Mouse (Mus musculus): ENCODE results near the gene Ptpra. TPM values are rescaled to one million over a fixed set of nuclear protein-coding genes. Genes with fewer than 3 reads are reported as not detected.

Gene Ptpra
- total RNA-seq, 2 experiments from 2014 or later = 117 to 143 TPM

DNA sequence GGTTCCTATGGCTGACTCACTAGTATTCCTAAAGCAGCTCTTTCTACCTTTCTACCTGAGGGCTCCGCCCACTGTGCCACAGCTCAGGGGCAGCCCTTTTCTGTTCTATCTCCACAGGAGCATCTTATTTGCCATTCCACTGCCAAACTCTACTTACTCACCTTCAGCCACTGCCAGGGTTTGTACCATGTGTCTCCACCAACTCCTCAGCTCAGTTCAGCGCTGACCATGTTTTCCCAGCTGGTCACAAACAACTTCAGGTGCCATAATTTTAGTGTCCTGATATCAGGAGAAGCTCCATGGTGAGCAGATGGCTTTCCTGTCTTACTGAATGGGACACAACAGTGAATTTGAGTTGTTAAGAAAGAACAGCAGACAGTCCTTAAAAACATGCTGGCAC is 107.4 kb downstream of the Ptpra start:
- DNase-seq = no peak

DNA sequence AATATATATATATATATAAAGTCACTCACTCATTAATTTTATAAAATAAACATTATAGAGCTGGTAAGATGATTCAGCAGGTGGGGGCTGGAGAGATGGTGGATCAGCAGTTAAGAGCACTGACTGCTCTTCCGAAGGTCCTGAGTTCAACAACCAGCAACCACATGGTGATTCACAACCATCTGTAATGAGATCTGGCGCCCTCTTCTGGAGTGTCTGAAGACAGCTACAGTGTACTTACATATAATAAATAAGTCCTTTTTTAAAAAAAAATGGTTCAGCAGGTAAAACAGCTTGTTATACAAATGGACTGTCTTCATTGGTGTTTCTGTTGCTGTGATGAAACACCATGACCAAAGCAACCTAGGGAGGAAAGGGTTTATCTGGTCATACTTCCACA is 107.9 kb downstream of the Ptpra start:
- no peak for DNase-seq

DNA sequence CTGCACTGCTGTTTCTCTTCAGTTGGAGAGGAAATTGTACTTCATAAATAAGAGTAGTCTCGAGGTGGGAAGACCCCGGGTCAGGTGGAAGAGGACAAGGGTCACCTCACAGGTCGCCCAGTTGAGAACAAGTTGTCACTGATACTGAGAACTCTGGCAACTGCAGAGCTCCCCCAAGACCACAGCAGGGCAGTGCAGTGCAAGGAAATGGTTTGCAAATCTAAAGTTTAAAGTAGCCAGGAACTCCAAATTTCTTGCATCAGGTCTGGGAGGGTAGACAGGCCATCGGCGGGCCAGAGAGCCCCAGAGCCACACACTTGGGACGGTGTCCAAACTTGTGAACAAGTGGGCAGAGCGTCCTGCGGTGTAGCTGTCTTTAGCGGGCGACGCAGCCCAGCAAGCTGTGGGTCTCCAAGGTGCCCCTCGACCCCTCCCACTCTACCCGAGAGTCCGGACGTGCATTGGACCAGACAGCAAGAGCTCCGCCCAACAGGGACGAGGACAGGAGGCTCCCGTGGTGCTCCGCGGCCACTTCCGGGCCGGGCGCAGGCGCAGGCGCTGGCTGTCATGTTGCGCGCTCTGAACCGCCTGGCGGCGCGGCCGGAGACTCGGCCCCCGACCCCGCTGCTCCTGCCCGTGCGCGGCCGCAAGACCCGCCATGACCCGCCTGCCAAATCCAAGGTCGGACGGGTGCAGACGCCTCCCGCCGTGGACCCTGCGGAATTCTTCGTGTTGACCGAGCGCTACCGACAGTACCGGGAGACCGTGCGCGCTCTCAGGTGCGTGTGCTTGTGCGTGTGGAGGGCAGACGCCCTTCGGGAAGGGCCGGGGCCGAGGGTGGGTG is 113.4 kb downstream of the Ptpra start, which contains the start of gene Mrps26:
Gene Mrps26, plus strand, starts transcription at position 531 of the 844 bp plus-strand sequence.
- peak; percentile 95 to 97 for DNase-seq

DNA sequence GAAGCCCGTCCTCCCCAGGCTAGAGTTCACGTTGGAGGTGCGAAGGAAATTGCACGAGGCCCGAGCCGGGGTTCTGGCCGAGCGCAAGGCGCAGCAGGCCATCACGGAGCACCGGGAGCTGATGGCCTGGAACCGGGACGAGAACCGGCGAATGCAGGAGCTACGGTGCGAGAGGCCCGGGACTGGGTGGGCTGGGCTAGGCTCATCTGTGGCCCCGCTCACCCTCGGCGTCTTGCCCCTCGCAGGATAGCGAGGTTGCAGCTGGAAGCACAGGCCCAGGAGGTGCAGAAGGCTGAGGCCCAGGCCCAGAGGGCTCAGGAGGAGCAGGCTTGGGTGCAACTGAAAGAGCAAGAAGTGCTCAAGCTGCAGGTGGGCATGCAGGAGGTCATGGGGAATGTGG is 114.0 kb downstream of the Ptpra start:
- no peak for DNase-seq

DNA sequence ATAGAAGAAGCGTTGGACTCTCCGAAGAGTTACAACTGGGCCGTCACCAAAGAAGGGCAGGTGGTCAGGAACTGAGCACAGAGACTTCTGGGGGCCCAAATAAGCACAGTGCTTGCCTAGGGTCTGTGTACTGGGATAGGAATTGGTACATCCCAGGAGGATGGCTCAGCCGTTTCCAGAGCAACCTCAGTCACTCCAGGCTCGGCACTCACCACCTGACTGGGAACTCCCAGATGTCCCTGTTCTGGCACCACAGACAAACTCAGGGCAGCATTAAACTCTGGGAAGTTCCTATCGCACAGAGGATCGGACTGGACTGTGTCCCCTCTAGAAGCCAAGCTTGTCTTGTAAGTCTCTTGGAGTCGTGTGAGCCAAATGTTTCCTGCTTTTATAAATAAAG is 114.9 kb downstream of the Ptpra start:
- no peak for DNase-seq

DNA sequence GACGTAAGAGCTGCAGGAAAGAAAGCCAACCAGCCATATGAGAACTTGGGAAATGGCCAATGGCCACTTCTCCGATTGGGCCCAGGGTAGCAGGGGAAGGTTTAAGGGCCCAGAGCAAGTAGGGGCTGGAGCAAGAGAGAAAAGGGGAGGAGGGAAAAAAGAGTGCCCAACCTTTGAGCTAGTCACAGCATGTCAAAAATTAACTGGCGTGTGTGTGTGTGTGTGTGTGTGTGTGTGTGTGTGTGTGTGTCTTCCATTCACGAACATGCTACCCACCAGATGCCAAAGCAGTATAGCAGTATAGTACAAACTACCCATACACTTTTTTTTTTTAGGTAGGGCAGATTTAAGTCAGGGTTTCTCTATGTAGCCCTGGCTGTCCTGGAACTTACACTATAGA is 118.8 kb downstream of the Ptpra start:
- DNase-seq = no peak

DNA sequence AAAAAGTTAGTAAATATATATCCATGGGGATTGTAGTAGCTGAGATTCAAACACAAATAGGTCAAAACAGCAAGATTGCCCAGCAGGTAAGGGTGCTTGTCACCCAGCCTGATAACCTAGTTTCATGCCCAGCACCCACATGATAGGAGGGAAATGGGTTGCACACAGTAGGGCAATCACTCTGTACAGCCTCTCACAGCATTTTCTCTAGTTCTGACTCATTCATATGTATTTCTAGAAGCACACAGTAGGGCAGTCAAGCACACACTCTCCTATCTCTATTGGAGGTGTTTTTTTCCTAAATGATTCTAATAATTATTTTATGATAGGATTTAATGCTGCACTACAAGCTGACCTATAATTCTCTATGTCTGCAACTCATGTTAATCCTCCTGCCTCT is 119.8 kb downstream of the Ptpra start:
- DNase-seq = no peak

DNA sequence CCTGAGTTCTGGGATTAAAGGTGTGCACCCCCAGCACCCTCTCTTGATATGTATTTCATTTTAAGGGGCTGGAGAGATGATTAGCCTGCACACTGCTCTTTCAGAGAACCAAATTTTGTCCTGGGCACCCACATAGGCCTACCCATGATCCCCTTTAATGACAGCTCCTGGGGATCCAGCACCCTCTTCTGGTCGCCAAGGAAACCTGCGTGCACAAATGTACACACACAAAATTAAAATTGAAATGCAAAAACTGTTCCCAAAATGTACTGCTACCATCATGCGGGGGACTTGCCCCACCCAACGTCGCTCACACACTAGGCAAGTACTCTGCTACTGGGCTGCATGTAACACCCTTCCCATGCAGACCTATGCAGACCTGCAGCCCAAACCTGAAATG is 124.9 kb downstream of the Ptpra start:
- no peak for DNase-seq

DNA sequence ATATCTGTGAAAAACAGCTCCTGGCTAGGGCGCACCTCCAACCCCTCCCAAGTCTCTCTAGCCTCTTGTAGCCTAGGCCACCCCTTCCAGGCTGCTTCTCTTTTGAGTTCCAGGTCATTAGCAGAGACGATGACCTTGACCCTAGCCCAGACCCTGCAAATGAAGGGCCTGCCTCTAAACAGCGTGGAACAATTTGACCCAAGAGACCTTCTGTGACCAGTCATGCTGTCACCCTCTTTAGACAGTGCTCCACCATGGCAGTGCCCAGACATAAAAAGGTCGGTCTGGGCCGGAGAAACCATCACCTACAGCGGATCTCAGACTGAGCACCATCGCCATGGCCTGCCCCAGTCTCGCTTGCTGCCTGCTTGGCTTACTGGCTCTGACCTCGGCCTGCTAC is 125.8 kb downstream of the Ptpra start, which contains the start of gene Oxt:
Gene Oxt, plus strand, starts transcription at position 301 of the 400 bp plus-strand sequence.
- no peak for DNase-seq

DNA sequence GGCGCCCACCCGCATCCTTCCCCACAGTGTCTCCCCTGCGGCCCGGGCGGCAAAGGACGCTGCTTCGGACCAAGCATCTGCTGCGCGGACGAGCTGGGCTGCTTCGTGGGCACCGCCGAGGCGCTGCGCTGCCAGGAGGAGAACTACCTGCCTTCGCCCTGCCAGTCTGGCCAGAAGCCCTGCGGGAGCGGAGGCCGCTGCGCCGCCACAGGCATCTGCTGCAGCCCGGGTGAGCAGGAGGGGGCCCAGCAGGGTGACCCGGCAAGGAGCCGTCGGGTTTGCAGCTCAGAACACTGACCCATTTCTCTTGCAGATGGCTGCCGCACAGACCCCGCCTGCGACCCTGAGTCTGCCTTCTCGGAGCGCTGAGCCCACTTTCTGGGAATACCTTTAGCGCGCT is 126.5 kb downstream of the Ptpra start:
- DNase-seq = peak; percentile 21 to 37

DNA sequence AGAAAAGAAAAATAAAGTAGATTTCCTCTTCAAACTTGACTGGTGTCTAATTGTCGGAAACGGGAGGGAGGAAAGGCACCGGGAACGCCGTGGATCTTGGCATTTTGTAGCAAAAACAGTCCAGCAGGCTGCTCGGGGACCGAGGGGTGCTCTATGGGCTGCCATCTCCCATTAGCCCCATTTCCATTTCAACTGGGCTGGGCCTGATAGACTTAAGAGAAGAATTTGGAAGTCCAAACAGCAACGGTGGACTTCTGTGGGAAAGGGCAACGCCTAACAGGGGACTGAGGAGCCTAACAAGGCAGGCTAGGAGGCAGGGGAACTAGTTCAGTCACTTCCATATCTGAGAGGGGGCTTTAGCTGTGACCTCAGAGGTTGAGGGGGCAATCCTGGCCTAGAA is 126.9 kb downstream of the Ptpra start:
- no peak for DNase-seq

DNA sequence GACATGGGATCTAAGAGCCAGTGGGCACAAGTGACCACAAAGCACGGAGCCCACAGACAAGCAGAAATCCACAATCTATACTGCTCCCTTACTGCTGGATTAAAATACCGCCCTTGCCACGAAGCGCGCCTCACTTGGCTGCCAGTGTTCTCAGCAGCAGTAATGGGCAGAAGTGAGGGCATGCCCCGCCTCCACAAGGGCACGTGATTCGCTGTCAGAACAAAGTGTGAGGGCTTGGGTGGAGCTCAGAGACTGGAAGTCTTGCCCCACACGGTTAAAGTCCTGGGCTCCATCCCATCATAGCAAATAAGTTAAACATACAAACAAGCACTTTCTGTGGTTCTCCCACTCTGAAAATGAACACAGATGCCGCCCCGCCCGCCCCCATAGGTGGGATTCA is 127.6 kb downstream of the Ptpra start:
- peak; percentile 69 to 78 for DNase-seq

DNA sequence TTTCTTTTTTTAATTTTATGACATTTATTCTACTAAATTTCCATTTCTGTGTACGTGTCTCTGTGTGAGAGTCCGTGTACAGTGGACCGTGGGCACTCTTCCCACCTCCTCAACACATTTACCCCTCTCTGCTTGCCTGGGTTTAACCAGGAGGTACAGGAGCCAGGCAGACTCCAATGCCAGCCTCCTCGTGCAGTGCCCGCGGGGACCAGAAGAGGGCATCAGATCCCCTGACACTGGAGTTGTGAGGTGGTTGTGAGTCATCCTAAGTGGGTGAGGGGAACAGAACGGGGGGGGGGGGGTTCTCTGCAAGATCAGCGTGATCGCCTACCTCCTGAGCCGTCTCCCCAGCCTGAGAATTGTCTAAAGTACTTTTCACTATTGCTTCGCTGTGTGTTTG is 128.1 kb downstream of the Ptpra start:
- peak; percentile 84 to 85 for DNase-seq

DNA sequence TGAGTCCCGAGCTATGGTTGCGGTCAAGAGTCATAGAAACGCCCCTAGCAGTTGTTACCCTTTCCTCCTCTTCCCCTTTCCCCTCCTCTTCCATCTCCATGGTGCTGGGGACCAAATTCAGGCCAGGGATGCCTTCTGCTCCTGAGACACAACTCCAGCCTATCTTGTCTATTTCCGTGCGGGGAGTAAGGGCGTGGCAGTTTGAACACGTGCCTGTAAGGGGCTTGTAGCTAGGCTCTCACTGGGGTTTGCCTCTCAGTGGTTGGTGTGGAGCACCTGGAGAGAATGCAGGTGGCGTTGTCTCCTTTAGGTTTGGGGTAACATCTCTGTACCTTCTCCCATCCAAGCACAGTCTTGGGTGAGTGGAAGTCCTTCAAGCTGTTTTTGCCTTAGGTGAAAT is 129.7 kb downstream of the Ptpra start:
- no peak for DNase-seq

DNA sequence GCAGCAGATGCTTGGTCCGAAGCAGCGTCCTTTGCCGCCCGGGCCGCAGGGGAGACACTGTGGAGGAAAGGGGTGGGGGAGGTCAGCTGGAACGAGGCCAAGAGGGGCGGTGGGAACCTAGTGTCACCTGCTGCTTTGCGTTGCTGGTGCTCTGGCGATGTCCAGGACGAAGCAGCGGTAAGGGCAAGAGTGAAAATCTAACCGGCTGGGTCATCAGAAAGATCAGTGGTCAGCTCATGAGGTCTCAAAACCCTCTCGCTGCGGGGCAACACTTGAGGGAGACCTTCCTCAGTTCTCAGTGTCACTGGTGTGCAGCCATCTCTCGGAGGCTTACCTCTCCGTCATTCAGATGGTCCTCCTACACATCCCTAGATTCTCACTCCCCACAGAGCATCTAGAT is 131.1 kb downstream of the Ptpra start:
- DNase-seq = no peak

DNA sequence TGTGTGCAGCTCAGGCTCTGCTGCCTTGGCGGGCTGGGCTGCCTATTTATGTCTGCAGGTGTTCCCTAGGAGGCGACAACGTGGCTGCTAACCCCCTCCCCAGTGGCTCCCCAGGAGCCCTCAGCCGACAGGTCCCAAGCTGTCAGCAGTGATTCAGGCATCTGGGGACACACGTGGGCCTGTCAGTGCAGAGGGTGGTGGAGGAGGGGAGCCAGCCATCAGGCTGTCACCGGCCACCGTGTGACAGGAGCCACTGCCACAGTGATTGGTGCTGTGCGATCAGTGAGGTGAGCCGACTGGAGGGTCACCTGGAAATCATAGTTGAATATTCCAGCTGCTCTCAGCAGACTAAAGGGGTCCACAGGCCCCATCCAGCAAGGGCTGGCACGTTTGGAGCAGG is 132.5 kb downstream of the Ptpra start, which contains the start of gene Avp:
Gene Avp, minus strand, starts transcription at position 3 of the 400 bp plus-strand sequence.
- DNase-seq = no peak

DNA sequence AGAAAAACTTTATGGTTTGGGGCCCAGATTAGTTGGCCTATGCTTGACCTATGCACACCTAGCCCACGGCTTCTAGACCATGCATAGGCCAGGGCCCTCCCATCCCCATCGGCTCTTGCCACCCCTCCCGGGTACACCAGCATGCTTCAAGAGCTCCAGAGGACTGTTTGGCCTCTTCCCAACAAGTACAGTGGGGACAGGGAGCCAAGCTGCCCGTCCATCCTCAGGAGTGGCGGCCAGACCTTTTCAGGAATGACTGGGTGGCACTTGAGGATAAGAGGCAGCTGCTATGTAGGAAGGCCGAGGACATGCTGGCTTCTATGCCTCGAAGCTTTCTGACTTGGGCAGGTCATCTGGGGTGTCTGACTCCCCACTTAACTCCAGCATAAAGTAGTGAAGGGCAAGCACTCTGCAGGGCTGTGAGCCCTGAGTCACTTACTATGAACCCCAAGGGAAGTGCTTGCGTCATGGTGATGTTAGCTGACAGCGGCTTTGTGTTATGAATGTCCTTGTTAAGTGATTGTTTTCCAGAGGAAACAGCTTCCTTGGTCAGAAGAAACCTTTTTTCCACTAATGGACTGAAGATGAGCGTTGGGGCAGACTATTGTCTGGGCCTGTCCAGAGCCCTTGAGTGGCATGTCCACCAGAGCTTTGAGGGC is 134.0 kb downstream of the Ptpra start:
- peak in 1 of 2 experiments; percentile 39 for DNase-seq

DNA sequence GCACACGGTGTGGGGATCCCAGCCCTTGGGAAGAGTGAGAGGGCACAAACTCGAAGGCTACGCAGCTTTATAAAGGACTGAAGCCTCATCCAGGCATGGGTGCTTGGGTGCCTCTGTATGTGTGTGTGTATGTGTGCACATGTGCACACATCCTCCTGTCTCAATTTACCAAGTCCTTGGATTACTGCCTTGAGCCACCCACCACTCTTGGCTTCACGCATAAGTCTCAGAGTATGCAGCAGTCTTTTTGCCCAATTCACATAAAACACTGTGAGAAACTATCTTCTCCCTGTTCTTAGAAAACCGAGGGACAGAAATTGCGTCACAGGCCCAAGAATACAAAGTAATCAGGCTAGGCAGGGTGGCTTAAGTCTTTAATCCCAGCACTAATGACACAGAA is 135.9 kb downstream of the Ptpra start:
- DNase-seq = no peak

DNA sequence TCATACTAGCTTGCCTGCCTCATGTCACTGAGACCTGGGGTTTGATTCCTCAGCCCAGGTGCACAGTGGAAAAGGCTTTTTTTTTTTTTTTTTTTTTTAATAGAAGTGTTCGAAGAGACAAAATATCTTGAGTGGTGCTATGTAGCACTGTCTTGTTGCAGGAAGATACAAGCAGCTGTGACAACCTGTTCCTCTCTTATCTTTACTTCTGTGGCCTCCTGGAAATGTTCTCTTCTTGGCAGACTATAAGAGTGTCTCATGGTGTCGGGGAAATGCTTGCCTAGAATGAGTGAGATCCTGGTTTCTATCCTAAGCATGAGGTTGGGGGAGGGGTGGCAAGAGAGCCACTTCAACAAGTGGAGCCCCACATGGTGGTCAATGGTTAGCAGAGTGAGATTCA is 138.3 kb downstream of the Ptpra start:
- no peak for DNase-seq

DNA sequence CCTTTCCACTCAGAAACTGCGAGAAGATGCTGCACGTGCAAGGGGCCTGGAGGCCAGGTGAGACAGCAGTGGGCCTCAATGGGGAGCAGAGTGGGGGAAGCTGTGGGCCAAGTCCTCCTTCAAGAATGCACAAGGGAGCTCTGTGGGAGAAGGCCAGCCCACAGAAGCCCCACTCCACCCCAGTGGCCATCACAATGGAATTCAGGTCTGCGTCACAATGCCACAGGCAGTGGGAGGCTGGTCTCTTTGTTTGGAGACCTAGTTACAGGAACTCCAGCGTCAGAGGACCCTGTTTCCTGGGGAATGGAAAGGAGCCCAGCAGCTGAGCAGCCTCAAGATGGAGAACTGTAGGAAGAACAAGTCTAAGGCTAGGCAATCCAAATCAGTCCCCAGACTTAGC is 139.1 kb downstream of the Ptpra start:
- DNase-seq = no peak

DNA sequence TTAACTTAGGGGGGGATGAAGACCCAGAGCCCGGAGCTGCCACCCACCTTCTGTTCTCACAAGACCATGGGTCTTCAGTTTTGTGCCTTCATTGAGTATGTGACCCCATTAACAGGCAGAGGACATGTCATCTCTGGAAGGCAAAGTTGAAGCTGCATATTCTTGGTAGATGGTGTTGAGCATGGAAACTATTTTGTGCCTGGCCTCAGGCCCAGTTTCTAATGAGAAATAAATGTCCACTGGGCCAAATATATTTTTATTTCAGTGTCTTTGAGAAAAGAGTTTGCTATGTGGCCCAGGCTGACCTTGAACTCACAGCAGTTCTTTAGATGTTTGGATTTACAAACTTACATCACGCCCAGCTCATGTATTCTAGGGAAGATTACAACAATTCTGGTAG is 139.7 kb downstream of the Ptpra start:
- no peak for DNase-seq

DNA sequence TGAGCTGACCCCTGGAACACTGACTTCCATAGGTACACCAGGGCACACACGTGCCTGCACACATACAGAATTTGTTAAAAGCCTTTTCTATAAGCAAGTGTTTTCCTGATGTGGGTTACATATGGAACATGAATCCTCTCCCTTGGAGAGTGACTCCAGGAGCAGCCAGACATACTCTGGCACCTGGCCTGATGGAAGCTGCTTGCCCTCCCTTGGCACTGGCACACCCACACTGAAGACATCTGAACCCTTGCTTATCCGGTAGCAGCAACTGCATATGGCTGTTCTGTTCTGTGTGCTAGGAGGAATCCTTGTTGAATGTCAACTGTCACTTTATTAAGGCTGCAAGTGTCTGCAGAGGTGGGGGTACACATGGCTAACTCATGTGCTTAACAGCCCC is 140.9 kb downstream of the Ptpra start:
- DNase-seq = no peak

DNA sequence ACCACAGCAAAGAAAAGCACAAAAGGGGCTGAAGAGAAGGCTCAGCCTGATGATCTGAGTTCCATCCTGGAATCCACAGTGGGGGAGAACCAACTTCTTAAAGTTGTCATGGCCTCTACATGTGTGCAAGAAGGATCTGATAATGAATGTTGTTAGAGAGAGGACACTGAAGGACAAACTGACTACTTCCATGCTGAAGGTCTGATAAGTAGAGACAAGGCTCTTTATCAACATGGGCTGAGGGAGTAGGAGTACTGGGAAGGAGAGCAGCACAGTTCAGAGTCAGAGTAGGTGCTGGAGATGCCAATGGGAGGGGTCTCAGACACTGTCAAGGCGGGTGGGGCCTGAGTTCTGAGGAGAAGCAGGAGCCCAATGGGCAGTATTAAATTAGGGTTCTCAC is 145.5 kb downstream of the Ptpra start:
- DNase-seq = no peak

DNA sequence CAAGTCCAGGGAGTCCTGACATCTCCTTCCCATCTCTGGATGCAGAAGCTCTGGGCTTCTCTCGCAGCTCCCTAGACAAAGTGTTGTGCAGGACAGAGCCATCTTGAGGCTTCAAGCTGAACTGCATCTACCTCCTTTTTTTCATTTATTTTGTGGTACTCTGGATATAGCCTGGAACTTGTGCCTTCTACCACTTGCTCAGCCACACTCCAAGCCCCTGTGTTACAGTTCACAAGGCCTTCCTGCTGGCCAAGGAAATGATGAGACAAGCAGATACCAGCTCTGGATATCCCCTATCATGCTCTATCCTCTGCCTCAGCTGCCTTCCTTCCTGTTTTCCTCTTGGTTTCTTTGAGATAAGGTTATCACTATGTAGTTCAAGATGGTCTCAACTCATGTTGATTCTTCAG is 147.5 kb downstream of the Ptpra start:
- peak in 1 of 2 experiments; percentile 29 for DNase-seq
